Mouse (Mus musculus) liver, adult 10 weeks (tissue): ENCODE data around the gene Ergic3. TPM values are rescaled to one million over a fixed set of nuclear protein-coding genes. Genes with fewer than 3 reads are reported as not detected.

ENCODE experiments used
- polyA plus RNA-seq: library from polyadenylated mRNA; stranded (reverse); fragments of 350-450 nt; fragmentation: Illumina TruSeq; extraction: RNeasy Lipid Tissue Mini Kit (QIAGEN cat#74804); gene quantifications from one replicate; pipeline ENCODE4 v1.2.3, GENCODE M21; 2014; ENCODE audit warnings: low read depth, low replicate concordance

Ergic3 gene
- 15.9 TPM for polyA plus RNA-seq

GRCm38 (mm10) chr2:156007888-156008532 is at the start of gene Ergic3, which contains the start of gene 6430550D23Rik:
Gene Ergic3, plus strand, starts transcription at chr2:156008045.
Gene 6430550D23Rik, minus strand, starts transcription at chr2:156007977.

DNA sequence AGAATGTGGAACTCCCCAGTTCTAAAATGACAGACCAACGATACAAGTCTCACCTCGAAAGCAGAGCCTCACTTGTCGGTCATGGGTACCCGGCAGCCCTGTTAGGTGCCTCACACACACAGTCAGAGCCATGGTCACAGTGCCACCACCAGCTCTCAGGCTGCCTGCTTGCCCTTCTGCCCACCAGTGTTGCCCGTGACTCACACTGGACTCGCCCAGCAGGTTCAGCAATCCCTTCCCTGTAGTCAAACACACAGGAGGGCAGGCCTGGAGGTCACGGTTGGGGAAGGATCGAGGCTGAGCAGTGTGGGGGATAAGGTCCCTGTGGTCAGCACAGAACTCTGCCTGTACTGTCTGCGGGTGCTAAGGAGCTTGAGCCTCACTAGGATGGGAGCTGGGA is 45.0 kb downstream of the Ergic3 start, which contains the start of gene Fer1l4:
Gene Fer1l4, minus strand, starts transcription at position 132 of the 400 bp plus-strand sequence.

DNA sequence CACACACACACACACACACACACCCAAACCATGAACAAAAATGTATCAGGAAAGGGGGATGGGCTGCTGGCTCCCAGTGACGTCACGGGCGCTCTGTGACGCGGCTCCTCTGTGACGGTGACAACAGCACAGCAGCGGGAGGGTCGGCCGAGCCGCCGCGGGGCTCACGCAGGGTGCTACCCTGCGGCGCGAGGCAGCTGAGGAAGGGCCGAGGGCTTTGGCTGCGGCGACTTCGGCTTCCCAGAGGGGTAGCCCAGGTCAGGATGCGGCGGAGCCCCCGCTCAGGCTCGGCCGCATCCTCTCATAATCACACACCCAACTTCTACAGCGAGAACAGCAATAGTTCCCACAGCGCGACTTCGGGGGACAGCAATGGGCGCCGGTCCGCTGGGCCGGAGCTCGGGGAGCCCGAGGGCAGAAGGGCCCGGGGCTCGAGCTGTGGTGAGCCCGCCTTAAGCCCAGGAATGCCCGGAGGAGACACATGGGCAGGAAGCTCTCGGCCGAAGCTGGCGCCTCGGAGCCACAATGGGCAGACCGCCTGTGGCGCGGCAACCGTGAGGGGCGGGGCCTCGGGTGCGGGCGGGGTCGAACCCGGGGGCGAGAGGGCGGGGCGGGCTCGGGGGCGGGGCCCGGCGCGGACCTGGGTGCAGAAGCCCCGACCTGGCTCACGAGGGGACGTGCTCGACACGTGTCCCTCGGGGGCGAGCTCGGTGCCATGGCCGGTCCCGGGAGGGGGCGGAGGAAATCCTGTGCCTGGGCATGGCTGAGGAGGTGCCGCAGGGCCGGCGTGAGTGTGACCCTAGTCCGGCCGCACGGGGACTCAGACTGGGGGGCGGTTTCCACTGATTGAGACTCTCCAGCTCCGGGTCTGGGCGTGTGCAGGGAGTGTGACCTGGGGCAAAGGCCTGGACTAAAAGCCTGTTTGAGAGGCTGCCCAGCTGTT is 57.5 kb downstream of the Ergic3 start, which contains the start of gene Spag4:
Gene Spag4, plus strand, starts transcription at position 77 of the 943 bp plus-strand sequence.

Other genes starting within 250 kb of the Ergic3 start
- not detected for gene Mmp24, start 232.7 kb upstream of the Ergic3 start, polyA plus RNA-seq
- gene BC029722, start 188.6 kb upstream of the Ergic3 start, polyA plus RNA-seq = 6.1 TPM
- 15.9 TPM for gene Eif6, start 181.1 kb upstream of the Ergic3 start, polyA plus RNA-seq
- not detected for gene Fam83c, start 173.2 kb upstream of the Ergic3 start, polyA plus RNA-seq
- 33.9 TPM for gene Uqcc1, start 77.7 kb upstream of the Ergic3 start, polyA plus RNA-seq
- gene Gm15557, start 67.3 kb upstream of the Ergic3 start, polyA plus RNA-seq = not detected
- not detected for gene Gdf5, start 62.7 kb upstream of the Ergic3 start, polyA plus RNA-seq
- gene Cep250, start 51.6 kb upstream of the Ergic3 start, polyA plus RNA-seq = 0.66 TPM
- 2.9 TPM for gene 6430550D23Rik, start 68 bp upstream of the Ergic3 start, polyA plus RNA-seq
- gene Fer1l4, start 44.9 kb downstream of the Ergic3 start, polyA plus RNA-seq = not detected
- 0.29 TPM for gene Spag4, start 57.1 kb downstream of the Ergic3 start, polyA plus RNA-seq
- 21.6 TPM for gene Cpne1, start 103.9 kb downstream of the Ergic3 start, polyA plus RNA-seq
- 4.4 TPM for gene Rbm12, start 103.9 kb downstream of the Ergic3 start, polyA plus RNA-seq
- gene Gm28036, start 119.0 kb downstream of the Ergic3 start, polyA plus RNA-seq = 3.5 TPM
- 9.2 TPM for gene Romo1, start 136.0 kb downstream of the Ergic3 start, polyA plus RNA-seq
- 92.7 TPM for gene Nfs1, start 136.1 kb downstream of the Ergic3 start, polyA plus RNA-seq
- gene Rbm39, start 172.2 kb downstream of the Ergic3 start, polyA plus RNA-seq = 230 TPM
- gene Phf20, start 188.4 kb downstream of the Ergic3 start, polyA plus RNA-seq = 4.8 TPM